Mouse (Mus musculus): ENCODE results near the gene BC048403. TPM values are rescaled to one million over a fixed set of nuclear protein-coding genes. Genes with fewer than 3 reads are reported as not detected.

Gene BC048403
- total RNA-seq, 2 experiments from 2014 or later, result 1.4 to 1.8 TPM

Other genes starting within 250 kb of the BC048403 start
- gene Tbk1, start 153.2 kb upstream of the BC048403 start, total RNA-seq (2021), result 10 to 100 TPM in 1 of 2 experiments, 1 to 10 TPM in 1; 9.0 to 10.2 TPM
- 10 to 100 TPM; 23.9 to 27.7 TPM for gene Xpot, start 113.6 kb upstream of the BC048403 start, total RNA-seq (2021)
- gene D930020B18Rik, start 98.3 kb upstream of the BC048403 start, total RNA-seq (2021), result not detected